Comparison of ENCODE assay signal across 17 mouse cellular contexts in the genomic region with DNA sequence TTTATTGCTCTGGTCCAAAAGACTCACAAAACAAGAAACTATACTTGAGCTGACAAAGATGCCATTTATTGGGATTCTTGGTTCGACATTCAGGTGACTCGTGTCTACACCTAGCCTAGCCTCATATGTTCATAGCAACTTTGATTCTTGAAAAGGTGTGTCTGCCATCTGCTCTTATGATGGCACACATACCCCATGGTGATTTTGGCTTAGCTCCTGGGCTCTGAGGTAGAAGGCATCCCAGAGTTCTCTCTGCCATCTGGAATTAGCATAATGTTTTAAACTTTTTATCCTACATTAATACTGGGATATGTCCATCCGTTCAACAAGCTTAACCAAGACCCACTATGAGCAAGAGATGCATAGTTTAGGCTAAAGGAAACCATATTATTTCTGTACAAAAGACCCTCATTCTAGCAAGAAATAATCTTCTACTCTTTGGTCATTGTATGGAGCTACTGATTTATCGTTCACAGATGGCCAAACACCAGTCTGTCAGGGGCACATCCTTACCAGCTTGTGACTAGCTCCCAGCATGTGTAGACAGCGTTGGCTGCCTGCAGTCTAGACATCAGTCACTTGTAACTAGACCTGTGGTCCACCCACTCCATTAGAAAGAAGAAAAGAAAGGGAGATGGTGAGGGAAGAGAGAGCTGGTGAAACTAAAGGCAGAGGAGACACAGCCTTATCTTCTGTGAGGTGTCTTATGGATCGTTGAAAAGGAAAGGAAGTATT.
DNase-seq lines count a peak whose midpoint lies in the region; ATAC-seq and TF ChIP-seq lines count a peak whose summit lies in the region.
"Had no signal": no experiment of that assay in that cellular context is flagged by ENCODE, and none has a peak within 500 bp of the region (broad histone marks: within the 10 kb centered on the region; RNA-seq: fewer than 3 reads in every experiment).

No protein-coding gene starts in this region.

- H3K4me2 ChIP-seq in forebrain, embryonic 15.5 days (replicated peaks): no peak overlapping the region
- no peak overlapping the region for H3K4me2 ChIP-seq in forebrain, postnatal 0 days (ENCODE audit: low read depth)
- no peak overlapping the region for H3K4me2 ChIP-seq in myocyte (ENCODE audit: low read depth)
- H3K4me2 ChIP-seq: embryonic facial prominence, embryonic 12.5 days; heart, embryonic 15.5 days; liver, embryonic 11.5 days; lung, embryonic 14.5 days; neural tube, embryonic 13.5 days; stomach, embryonic 15.5 days had no signal

- DNase-seq in forebrain, postnatal 0 days: no peak
- DNase-seq in left cerebral cortex, postnatal 4 days: peak; percentile 88
- no peak for DNase-seq in left cerebral cortex, adult 18-20 months (ENCODE audit: low spot score in 2 of 2)
- peak; percentile 84 for DNase-seq in cerebellum, adult 9-11 months
- no peak for DNase-seq in urinary bladder, adult 2 months (ENCODE audit: low spot score)
- DNase-seq: midbrain, embryonic 14.5 days; retina, postnatal 1 day had no signal

- 0 out of 2 replicates have a peak, but pooled peaks have one; percentile 23 for ATAC-seq in forebrain, embryonic 15.5 days (replicated peaks)
- no peak for ATAC-seq in forebrain, postnatal 0 days
- ATAC-seq: activated CD4-positive, CD25-positive, alpha-beta regulatory T cell, adult 4 months; inflammation-experienced regulatory T-cells, adult 6 months had no signal

- H3K9ac ChIP-seq in forebrain, embryonic 15.5 days (replicated peaks): no peak overlapping the region
- no peak overlapping the region for H3K9ac ChIP-seq in forebrain, postnatal 0 days
- H3K9ac ChIP-seq: embryonic facial prominence, embryonic 12.5 days; heart, embryonic 15.5 days; lung, embryonic 14.5 days; neural tube, embryonic 13.5 days; stomach, embryonic 15.5 days had no signal

- intact Hi-C loops in left cerebral cortex, postnatal 4 days (cut with DNase I): no loop called here

- H3K9me3 ChIP-seq in forebrain, embryonic 15.5 days: no peaks in the 10 kb centered on the region
- H3K9me3 ChIP-seq in forebrain, postnatal 0 days (ENCODE audit: low read length): no peaks in the 10 kb centered on the region
- H3K9me3 ChIP-seq: embryonic facial prominence, embryonic 12.5 days; heart, embryonic 15.5 days; neural tube, embryonic 13.5 days; stomach, embryonic 15.5 days had no signal

- peaks cover 34% of the 10 kb centered on the region for H3K4me1 ChIP-seq in forebrain, embryonic 15.5 days
- 0 out of 2 replicates have a peak, but pooled peaks cover 7% of the 10 kb centered on the region for H3K4me1 ChIP-seq in forebrain, postnatal 0 days (ENCODE audit: insufficient read depth)
- H3K4me1 ChIP-seq: stomach, embryonic 15.5 days had no signal

- H3K36me3 ChIP-seq in forebrain, embryonic 15.5 days: no peaks in the 10 kb centered on the region
- H3K36me3 ChIP-seq in forebrain, postnatal 0 days (ENCODE audit: insufficient read depth): no peaks in the 10 kb centered on the region
- H3K36me3 ChIP-seq in myocyte (ENCODE audit: control insufficient read depth, insufficient read depth): no peaks in the 10 kb centered on the region
- H3K36me3 ChIP-seq: embryonic facial prominence, embryonic 12.5 days; heart, embryonic 15.5 days; neural tube, embryonic 13.5 days; stomach, embryonic 15.5 days had no signal

- no peak for TF ChIP-seq CTCF in forebrain, postnatal 0 days (IDR thresholded peaks at IDR 0.05; ENCODE audit: low read depth)

- no peak for TF ChIP-seq POLR2A in myocyte (IDR thresholded peaks at IDR 0.05; ENCODE audit: insufficient read length, low read depth)

- H3K79me2 ChIP-seq in myocyte (ENCODE audit: control insufficient read depth, insufficient read depth): no peaks in the 10 kb centered on the region

- H3ac ChIP-seq in myocyte (ENCODE audit: control insufficient read depth, insufficient read length): no peak overlapping the region

- no peaks in the 10 kb centered on the region for H3K27me3 ChIP-seq in forebrain, embryonic 15.5 days
- no peaks in the 10 kb centered on the region for H3K27me3 ChIP-seq in forebrain, postnatal 0 days (ENCODE audit: insufficient read depth, low read length)
- H3K27me3 ChIP-seq in myocyte (ENCODE audit: control insufficient read depth, insufficient read depth, insufficient read length): no peaks in the 10 kb centered on the region
- H3K27me3 ChIP-seq: embryonic facial prominence, embryonic 12.5 days; heart, embryonic 15.5 days; neural tube, embryonic 13.5 days; stomach, embryonic 15.5 days had no signal

- H3K4me3 ChIP-seq in forebrain, embryonic 15.5 days: no peak overlapping the region
- H3K4me3 ChIP-seq in forebrain, postnatal 0 days (ENCODE audit: low read depth, low read length): no peak overlapping the region
- no peak overlapping the region for H3K4me3 ChIP-seq in myocyte
- H3K4me3 ChIP-seq: embryonic facial prominence, embryonic 12.5 days; heart, embryonic 15.5 days; neural tube, embryonic 13.5 days; stomach, embryonic 15.5 days had no signal

- WGBS in forebrain, embryonic 15.5 days: 80% methylated on average over 6 of the region's 6 CpGs
- WGBS in forebrain, postnatal 0 days: 77% methylated on average over 6 of the region's 6 CpGs

- 0 out of 2 replicates have a peak overlapping the region, but pooled peaks have one; percentile 4 for H3K27ac ChIP-seq in forebrain, embryonic 15.5 days (replicated peaks)
- no peak overlapping the region for H3K27ac ChIP-seq in forebrain, postnatal 0 days (ENCODE audit: low read depth, low read length)
- H3K27ac ChIP-seq: embryonic facial prominence, embryonic 12.5 days; heart, embryonic 15.5 days; stomach, embryonic 15.5 days had no signal

TF ChIP-seq in myocyte, 11 proteins besides CTCF, POLR2A, EP300 and RAD21:
- TF ChIP-seq POLR2AphosphoS2 (IDR thresholded peaks at IDR 0.05; ENCODE audit: insufficient read length, low read depth) (peak; percentile 46), REST (IDR thresholded peaks at IDR 0.05; ENCODE audit: insufficient read depth, insufficient read length) (no peak), TCF3 (IDR thresholded peaks at IDR 0.05; ENCODE audit: insufficient read length, low read depth) (no peak)
TF ChIP-seq in myocyte: peak in this region for 1.

Comparison
In these comparisons a context has a peak if more than half of its experiments do, and no peak if none do; other contexts are left out.
1. DNase-seq: peak in left cerebral cortex, postnatal 4 days (single experiment) and cerebellum, adult 9-11 months (single experiment); none in forebrain, postnatal 0 days (single experiment), left cerebral cortex, adult 18-20 months (0 of 2) and urinary bladder, adult 2 months (single experiment).